Mouse (Mus musculus): ENCODE measurements around the gene Rab44.
A peak's percentile ranks its signal among the peaks of the same experiment; 100 is the strongest.
"Not testable (repeated sequence)": the region's sequence is repeated elsewhere in the genome, so short reads cannot be mapped to it uniquely, and the experiment has no call there.

Gene Rab44

DNA sequence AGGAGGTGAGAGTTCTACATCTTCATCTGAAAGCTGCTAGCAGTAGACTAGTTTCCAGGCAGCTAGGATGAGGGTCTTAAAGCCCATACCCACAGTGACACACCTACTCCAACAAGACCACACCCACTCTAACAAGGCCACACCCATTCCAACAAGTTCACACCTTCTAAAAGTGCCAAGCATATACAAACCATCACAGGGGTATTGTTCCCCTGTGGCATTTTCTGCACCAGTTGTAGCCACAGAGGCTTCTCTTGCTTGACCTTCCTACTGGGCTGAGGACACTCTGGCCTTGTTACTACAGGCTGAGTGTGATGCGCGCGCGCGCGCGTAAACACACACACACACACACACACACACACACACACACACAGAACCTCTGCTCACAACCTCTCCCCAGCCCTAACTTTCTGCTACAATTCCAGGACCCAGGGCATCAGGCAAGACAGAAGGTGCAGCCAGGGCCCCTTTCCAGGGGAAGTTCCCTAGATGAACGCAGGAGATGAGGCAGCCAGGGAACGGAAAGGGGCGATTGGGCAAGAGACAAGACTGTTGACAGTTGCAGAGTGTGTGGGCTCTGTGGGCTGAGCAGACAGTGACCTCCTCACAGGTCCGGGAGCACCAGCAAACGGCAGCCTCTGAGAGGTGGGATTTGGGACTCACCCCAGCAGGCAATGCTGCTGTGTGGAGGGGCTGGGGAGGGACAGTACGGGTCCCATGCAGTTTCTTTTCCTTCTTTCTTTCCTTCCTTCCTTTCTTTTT lies at the start of gene Rab44:
Gene Rab44 (plus strand): TSS at position 555 of the 762 bp plus-strand sequence.
- DNase-seq (ENCODE audit: low spot score): no peak

DNA sequence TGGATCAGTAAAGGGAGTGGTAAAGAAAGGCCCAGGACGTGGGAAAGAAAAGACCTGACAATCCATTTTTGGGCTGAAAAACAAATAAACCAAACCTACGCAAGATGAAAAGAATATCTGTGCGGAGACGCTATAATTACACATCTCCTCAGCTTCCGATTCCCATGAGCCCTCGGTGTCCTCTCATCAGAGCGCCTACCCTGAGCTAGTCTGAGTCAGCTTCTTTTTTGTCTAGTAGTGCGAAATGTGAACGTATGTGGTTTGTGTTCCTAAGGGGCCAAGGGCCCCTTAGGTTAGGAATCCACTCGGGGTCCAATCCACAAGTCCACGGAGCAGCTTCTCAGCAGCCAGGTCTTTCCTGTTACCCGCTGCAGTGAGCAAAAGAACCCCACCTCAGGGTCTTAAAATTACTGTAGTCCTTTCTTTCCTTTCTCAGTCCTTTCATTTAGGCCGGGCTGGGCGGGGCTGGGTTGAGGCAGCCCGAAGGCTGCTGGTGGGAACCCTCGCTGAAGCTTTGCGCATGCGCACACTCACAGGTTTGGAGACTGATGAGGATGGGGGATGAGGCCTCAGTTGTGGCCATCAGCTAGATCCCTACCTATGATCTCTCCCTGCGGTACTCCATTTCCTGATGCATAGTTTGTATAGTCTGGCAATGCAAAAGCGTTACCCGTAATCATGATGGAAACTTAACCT lies 48.6 kb upstream of the Rab44 start:
- no peak for DNase-seq (ENCODE audit: low spot score)

- DNase-seq (ENCODE audit: low spot score): no peak
These were observed 48.0 kb upstream of the Rab44 start for GRCm38 (mm10) chr17:29065971-29066370.

DNA sequence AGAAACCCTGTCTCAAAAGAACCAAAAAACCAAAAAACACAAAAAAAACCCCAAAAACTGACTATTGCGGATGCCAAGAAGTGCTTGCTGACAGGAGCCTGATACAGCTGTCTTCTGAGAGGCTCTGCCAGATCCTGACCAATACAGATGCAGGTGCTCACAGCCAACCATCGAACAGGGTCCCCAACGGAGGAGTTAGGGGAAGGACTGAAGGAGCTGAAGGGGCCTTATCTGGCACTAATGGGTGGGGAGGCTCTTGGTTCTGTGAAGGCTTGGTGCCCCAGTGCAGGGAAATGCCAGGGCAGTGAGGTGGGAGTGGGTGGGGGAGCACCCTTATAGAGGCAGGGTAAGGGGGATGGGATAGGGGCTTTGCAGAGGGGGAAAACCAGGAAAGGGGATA lies 46.5 kb upstream of the Rab44 start:
- not testable (repeated sequence) for DNase-seq (ENCODE audit: low spot score)

GRCm38 (mm10) chr17:29067847-29068246 lies 46.1 kb upstream of the Rab44 start:
- DNase-seq (ENCODE audit: low spot score): no peak

- no peak for DNase-seq (ENCODE audit: low spot score)
These were observed 44.9 kb upstream of the Rab44 start for GRCm38 (mm10) chr17:29069063-29069462.

DNA sequence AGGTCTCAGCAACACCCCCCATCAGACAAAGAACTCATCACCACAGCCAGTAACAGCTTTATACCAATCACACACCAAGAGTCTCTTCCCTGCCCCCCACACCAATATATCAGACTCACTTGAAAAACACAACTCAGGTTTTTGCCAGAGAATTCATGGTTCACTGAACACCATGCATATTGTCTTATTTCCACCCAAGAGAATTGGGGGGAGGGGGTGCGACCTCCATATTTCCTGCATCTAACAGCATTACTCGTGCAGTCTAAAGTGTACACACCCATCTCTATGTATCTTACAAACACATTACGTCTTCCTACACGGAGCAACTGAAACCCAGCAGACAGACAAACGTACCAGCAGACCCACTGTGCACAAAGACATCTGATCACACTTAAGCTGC lies 42.1 kb upstream of the Rab44 start:
- DNase-seq (ENCODE audit: low spot score): no peak

DNA sequence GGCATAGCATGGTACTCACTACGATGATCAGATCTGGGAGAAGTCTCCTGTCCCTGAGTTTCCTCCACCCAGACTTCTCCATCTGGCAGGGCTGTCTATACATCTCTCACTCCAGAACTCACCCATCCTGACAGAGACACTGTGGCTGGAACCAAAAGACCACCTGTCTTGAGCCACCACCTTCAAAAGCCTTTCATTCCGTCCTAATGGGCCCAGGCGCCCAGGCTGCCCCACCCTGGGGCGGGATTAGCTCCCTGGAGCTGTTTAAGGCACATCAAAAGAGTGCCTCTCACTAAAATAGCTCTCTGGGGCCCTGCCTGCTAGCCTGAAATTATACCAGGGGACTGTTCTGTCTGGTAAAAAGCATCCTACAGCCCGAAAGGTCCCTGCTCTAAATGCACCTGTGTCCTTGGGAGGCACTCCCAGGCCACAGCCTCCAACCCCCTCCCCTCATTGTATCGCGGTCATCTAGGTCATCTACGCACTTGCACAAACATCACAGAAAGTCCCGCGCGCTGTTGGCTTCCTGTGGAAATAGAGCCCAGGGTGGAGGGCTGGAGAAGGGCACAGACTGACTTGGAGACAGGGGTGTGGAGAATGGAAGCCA lies 41.1 kb upstream of the Rab44 start:
- no peak for DNase-seq (ENCODE audit: low spot score)

DNA sequence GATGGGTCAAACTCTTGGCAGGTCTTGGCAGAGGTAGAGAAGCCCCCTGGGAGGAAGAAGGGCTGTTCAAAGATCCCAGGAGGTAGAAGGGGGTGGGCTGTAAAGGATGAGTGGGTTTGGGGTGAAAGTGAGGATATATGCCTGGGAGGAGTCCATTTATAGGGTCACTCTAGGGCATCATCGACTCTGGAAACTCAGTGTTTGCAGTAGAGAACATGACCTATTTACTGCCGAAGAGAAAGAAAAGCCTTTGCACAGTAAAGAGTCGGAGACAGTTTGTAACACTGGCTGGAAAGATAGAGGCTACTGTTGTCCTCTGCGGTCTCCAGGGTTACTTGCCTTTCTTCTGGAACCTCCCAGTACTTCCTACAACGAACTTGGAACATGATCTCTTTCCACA lies 40.6 kb upstream of the Rab44 start:
- DNase-seq (ENCODE audit: low spot score): no peak

GRCm38 (mm10) chr17:29074085-29074484 lies 39.9 kb upstream of the Rab44 start:
- DNase-seq (ENCODE audit: low spot score): no peak

DNA sequence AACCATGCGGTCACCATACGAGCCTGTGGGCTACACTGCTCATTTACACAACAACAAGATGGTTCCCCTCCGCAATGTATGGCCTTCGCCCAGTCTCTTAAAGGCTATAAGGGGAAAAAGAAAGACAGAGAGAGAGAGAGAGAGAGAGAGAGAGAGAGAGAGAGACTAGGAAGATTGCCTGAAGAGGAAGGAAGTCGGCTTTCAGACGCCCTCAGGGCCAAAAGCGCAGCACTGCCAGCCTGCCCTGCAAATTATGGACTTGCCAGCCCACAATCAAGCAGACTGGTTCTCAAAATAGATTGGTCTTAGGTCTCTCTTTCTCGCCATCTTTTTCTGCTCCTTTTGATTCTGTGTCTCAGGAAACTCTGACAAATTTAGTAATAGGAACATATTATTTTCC lies 37.7 kb upstream of the Rab44 start:
- DNase-seq (ENCODE audit: low spot score): no peak

DNA sequence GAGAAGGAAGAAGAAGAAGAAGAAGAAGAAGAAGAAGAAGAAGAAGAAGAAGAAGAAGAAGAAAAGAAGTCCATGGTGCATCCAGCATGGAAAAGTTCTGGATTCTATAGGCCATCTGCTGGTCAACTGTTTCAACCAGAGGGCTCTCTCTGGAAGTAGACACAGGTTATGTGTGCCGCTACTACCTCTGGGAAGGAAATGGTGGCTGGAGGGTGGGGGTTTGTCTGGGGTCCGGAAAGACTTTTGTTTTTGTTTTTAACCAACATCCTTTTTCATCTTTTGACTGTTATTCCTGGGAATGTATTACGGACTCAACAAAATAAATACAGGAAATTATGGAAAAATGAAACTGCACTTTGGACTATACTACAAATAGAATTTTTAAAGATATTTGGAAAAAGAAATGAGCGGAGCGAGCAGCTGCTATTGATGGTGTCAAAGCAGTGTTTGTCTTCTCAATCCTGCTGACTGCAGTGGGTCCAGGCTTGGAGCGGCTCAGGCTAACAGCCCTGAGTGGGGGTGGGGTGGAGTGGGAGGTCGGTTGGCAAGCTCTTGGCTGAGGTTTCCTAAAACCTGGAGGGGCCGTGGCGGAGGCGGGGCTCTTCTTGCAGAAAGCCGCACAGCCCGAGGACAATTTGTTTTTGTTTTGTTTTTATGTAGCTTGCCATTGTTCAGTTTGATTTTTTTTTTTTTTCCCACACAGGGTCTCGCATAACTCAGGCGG lies 36.0 kb upstream of the Rab44 start:
- DNase-seq (ENCODE audit: low spot score): no peak

DNA sequence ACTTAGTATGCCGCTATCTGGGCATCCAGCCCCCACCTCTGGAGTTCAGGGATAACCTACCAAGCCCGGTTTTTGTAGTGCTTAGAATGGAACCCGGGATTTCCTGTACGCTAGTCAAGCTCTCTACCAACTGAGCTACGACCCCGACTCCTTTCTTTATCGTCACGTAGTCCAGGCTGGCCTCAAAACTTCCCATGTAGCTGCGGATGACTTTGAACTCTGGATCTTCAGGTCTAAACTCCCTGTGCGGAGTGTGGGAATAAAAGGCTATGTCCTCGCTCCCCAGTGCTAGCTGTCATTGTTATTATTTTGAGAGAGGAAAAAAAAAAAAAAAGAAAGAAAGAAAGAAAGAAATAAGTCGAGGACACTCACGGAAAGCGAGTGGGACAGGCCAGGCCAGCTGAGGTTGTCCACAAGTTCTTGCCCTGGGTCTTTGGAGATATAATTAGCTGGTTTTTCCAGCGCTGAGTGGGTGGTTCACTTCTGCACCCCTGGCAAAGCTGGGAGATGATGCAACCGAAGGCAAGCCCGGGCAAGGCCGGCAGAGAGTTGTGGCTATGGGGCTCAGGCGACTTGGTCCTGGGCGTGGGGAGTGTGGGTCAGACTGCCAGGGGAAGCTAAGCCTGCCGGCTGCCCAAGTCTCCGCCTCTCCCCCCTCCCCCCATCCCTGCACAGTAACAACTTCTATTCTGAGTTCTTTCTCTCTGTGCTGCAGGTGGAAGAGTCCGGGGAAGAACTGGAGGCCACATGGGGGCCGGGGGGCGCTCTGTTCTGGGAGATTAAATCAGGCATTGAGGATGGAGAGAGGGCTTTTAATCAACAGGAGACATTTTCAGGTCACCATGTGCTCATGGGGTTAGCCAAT lies 35.2 kb upstream of the Rab44 start:
- peak; percentile 41 for DNase-seq (ENCODE audit: low spot score)

- peak; percentile 74 for DNase-seq (ENCODE audit: low spot score)
These were observed 33.0 kb upstream of the Rab44 start for GRCm38 (mm10) chr17:29080758-29081617.

- no peak for DNase-seq (ENCODE audit: low spot score)
These were observed 32.1 kb upstream of the Rab44 start for GRCm38 (mm10) chr17:29081618-29082381.

DNA sequence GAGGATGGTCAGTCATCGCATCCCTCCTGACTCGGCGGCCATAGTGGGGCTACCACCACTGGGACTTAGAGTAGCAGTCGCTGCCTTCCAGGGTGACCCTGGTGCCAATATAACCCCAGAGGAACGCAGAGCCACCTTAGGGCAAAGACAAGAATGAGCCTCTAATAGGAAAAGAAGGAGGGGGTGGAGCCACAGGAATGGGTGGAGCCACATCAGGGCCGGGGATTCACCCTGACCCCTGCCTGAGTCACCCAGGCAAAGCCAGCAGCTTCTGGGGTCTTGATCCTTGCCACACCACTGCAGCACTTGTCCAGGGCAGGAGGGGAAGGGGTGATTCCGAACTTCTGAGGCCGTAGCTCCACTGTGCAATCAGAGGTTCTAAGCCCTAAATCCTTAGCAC lies 30.4 kb upstream of the Rab44 start:
- no peak for DNase-seq (ENCODE audit: low spot score)

GRCm38 (mm10) chr17:29084656-29085055 lies 29.3 kb upstream of the Rab44 start:
- DNase-seq (ENCODE audit: low spot score): no peak

DNA sequence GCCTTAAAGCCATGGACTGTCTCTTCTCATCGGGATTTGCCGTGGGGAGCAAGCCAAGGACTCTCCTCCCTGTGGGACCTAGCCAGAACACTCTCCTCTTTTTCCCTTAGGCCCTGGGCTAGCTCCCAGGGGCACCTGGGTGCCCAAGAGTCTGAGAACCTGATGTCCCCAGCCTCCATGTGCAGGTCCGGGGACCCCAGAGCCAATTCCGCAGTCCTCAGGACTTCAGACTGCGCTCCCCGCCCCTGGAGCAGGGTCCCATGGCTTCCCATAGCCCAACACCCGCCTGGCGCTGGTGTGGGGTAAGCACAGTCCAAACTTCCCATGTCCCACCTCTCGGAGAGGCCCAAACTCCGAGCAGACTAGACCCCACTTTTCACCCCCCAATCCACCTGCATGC lies 28.7 kb upstream of the Rab44 start:
- no peak for DNase-seq (ENCODE audit: low spot score)

DNA sequence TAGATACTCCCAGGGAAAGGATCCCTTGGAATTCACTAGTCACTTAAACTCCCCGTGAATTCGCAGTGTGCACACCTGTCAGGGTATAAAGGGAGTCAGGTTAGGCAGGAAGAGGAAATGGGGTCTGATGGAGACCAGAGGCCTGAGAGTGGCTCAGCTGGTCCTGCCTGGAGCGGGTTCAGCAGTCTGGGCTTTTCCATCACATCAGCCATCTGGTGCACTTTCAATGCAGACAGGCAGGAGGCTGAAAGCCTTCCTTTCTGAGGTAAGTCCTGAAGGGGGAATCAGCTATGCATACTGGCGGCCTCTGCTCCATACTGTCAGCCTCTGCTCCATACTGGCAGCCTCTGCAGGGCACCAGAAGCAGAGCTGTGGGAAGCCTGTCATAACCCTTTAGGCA lies 27.0 kb upstream of the Rab44 start:
- no peak for DNase-seq (ENCODE audit: low spot score)

GRCm38 (mm10) chr17:29090776-29091175 lies 23.2 kb upstream of the Rab44 start, which contains the start of gene Cdkn1a:
Gene Cdkn1a, plus strand, starts transcription at chr17:29090976.
- DNase-seq (ENCODE audit: low spot score): no peak

All from embryo, embryonic 10 days (tissue).